In genomic region chr16:84583773-84584229, GRCm38 (mm10) we compare ENCODE assay signal across 8 mouse cellular contexts.
DNase-seq lines count a peak whose midpoint lies in the region; ATAC-seq lines count a peak whose summit lies in the region.
"Had no signal": no experiment of that assay in that cellular context is flagged by ENCODE, and none has a peak within 500 bp of the region (broad histone marks: within the 10 kb centered on the region; RNA-seq: fewer than 3 reads in every experiment).

No protein-coding gene starts in this region.

- ATAC-seq in hematopoietic stem cell, adult 5-6 weeks (replicated peaks in 1 of 2; ENCODE audit: insufficient read depth in 1 of 2, low FRiP score in 2 of 2, low TSS enrichment in 1 of 2, low read depth in 1 of 2, poor library complexity in 2 of 2, severe bottlenecking in 2 of 2): peak; percentile 87 to 94
- ATAC-seq: Patski had no signal

- intact Hi-C loops in heart, postnatal 25 days (cut with DNase I): no loop called here

- peak; percentile 64 to 71 for DNase-seq in B cell, adult 2 months
- peak; percentile 89 for DNase-seq in CD4-positive, CD25-positive, alpha-beta regulatory T cell, adult 2 months (ENCODE audit: low read depth, low spot score)
- DNase-seq in skeletal muscle tissue, adult 2 months (ENCODE audit: low read depth, low spot score): peak; percentile 10
- no peak for DNase-seq in adrenal gland, adult (ENCODE audit: inconsistent age in 2 of 2, low spot score in 1 of 2)
- no peak for DNase-seq in gastrocnemius, adult 8-10 months (ENCODE audit: low spot score in 2 of 2)
- no peak for DNase-seq in heart, postnatal 25 days (ENCODE audit: low spot score)

Comparison
In these comparisons a context has a peak if more than half of its experiments do, and no peak if none do; other contexts are left out.
1. DNase-seq: peak in B cell, adult 2 months (2 of 2), CD4-positive, CD25-positive, alpha-beta regulatory T cell, adult 2 months (single experiment) and skeletal muscle tissue, adult 2 months (single experiment); none in adrenal gland, adult (0 of 2), gastrocnemius, adult 8-10 months (0 of 2) and heart, postnatal 25 days (single experiment).